Mouse (Mus musculus) heart, postnatal 4 days (tissue): ENCODE data around the gene Il1f10. TPM values are rescaled to one million over a fixed set of nuclear protein-coding genes. Genes with fewer than 3 reads are reported as not detected.

ENCODE experiments used
- DNase-seq: peaks from one replicate; pipeline ENCODE4 v3.0.0; 2021
- total RNA-seq, 2 experiments: library from RNA; stranded (reverse); gene quantifications; 2 replicates each; pipeline ENCODE4 v1.2.3; 2021

Gene Il1f10
- not detected for total RNA-seq

GRCm38 (mm10) chr2:24290896-24291295, at the start of gene Il1f10:
Gene Il1f10, plus strand, starts transcription at chr2:24291196.
- no peak for DNase-seq

GRCm38 (mm10) chr2:24267503-24267902, 23.5 kb upstream of the Il1f10 start:
- DNase-seq: no peak

- no peak for DNase-seq
These were observed 17.4 kb upstream of the Il1f10 start for GRCm38 (mm10) chr2:24273619-24274018.

- DNase-seq: no peak
These were observed 15.8 kb upstream of the Il1f10 start for GRCm38 (mm10) chr2:24275146-24275545.

- DNase-seq: no peak
These were observed 14.3 kb upstream of the Il1f10 start, which contains the start of gene Il1f5 for GRCm38 (mm10) chr2:24276654-24277053. Gene Il1f5, plus strand, starts transcription at chr2:24276954.

- no peak for DNase-seq
These were observed 3.6 kb downstream of the Il1f10 start for GRCm38 (mm10) chr2:24294616-24295015.

- DNase-seq: peak; percentile 53
These were observed 5.8 kb downstream of the Il1f10 start for GRCm38 (mm10) chr2:24296837-24297236.

- DNase-seq: no peak
These were observed 20.5 kb downstream of the Il1f10 start for GRCm38 (mm10) chr2:24311302-24312001.

GRCm38 (mm10) chr2:24316919-24317318, 25.9 kb downstream of the Il1f10 start:
- no peak for DNase-seq

GRCm38 (mm10) chr2:24317919-24318598, 27.1 kb downstream of the Il1f10 start:
- DNase-seq: no peak

- no peak for DNase-seq
These were observed 44.3 kb downstream of the Il1f10 start for GRCm38 (mm10) chr2:24335333-24335732.

GRCm38 (mm10) chr2:24336545-24336944, 45.5 kb downstream of the Il1f10 start, which contains the start of gene Il1rn:
Gene Il1rn, plus strand, starts transcription at chr2:24336853.
- no peak for DNase-seq

- no peak for DNase-seq
These were observed 50.4 kb downstream of the Il1f10 start for GRCm38 (mm10) chr2:24341395-24341885.

Other genes starting within 250 kb of the Il1f10 start
- 1 to 10 TPM; 5.7 to 7.9 TPM for gene Hnmt, start 241.8 kb upstream of the Il1f10 start, total RNA-seq
- not detected for gene Tbpl2, start 194.6 kb upstream of the Il1f10 start, total RNA-seq
- not detected for gene Il1f8, start 138.0 kb upstream of the Il1f10 start, total RNA-seq
- not detected for gene Il1f9, start 104.7 kb upstream of the Il1f10 start, total RNA-seq
- gene Il1f6, start 75.8 kb upstream of the Il1f10 start, total RNA-seq: not detected
- gene Il1f5, start 14.2 kb upstream of the Il1f10 start, total RNA-seq: not detected
- gene Il1rn, start 45.7 kb downstream of the Il1f10 start, total RNA-seq: under 1 TPM in 1 of 2 experiments, not detected in 1; 0.14 TPM
- gene Psd4, start 76.4 kb downstream of the Il1f10 start, total RNA-seq: 1 to 10 TPM; 1.2 to 2.3 TPM
- not detected for gene Pax8, start 184.4 kb downstream of the Il1f10 start, total RNA-seq